Mouse (Mus musculus): ENCODE measurements around the gene Smarce1. TPM values are rescaled to one million over a fixed set of nuclear protein-coding genes. Genes with fewer than 3 reads are reported as not detected.
"Not testable (repeated sequence)": the region's sequence is repeated elsewhere in the genome, so short reads cannot be mapped to it uniquely, and the experiment has no call there.

Gene Smarce1
- polyA plus RNA-seq, 1 experiment from 2014 or later = 135 TPM

GRCm38 (mm10) chr11:99252671-99253070 lies 21.9 kb upstream of the Smarce1 start:
- DNase-seq (ENCODE audit: low read depth, low spot score) = no peak
- POLR2A ChIA-PET = no interaction called here
- CTCF ChIA-PET = no interaction called here
- ATAC-seq = no peak
- TF ChIP-seq CTCF (IDR thresholded peaks at IDR 0.05) = no peak
- H3K27me3 ChIP-seq = peaks cover 35% of the 10 kb centered on the region
- in situ Hi-C loops (cut with MboI; ENCODE audit: low pct_unique_long_range_greater_than_20kb) = no loop called here

- no peak for TF ChIP-seq CTCF (IDR thresholded peaks at IDR 0.05)
- CTCF ChIA-PET = no interaction called here
- ATAC-seq = no peak
- peaks cover 32% of the 10 kb centered on the region for H3K27me3 ChIP-seq
- POLR2A ChIA-PET = no interaction called here
- no peak for DNase-seq (ENCODE audit: low read depth, low spot score)
- in situ Hi-C loops (cut with MboI; ENCODE audit: low pct_unique_long_range_greater_than_20kb) = no loop called here
Observed at GRCm38 (mm10) chr11:99250666-99251065, 19.8 kb upstream of the Smarce1 start.

GRCm38 (mm10) chr11:99250241-99250640 lies 19.4 kb upstream of the Smarce1 start:
- POLR2A ChIA-PET = no interaction called here
- no peak for TF ChIP-seq CTCF (IDR thresholded peaks at IDR 0.05)
- in situ Hi-C loops (cut with MboI; ENCODE audit: low pct_unique_long_range_greater_than_20kb) = no loop called here
- no peak for DNase-seq (ENCODE audit: low read depth, low spot score)
- CTCF ChIA-PET = interaction anchor here (1.1 kb wide), 1 partner anchor 58 kb away, joined by 3 read pairs; no protein-coding TSS in a partner anchor
- ATAC-seq = no peak
- H3K27me3 ChIP-seq = peaks cover 31% of the 10 kb centered on the region

GRCm38 (mm10) chr11:99249115-99249514 lies 18.3 kb upstream of the Smarce1 start:
- H3K27me3 ChIP-seq = peaks cover 27% of the 10 kb centered on the region
- ChIA-PET CTCF (interaction anchor here (1.1 kb wide), 1 partner anchor 59 kb away, joined by 3 read pairs; no protein-coding TSS in a partner anchor), POLR2A (no interaction called here)
- DNase-seq (ENCODE audit: low read depth, low spot score) (no peak), ATAC-seq (no peak)
- TF ChIP-seq CTCF (IDR thresholded peaks at IDR 0.05) = peak; percentile 49
- in situ Hi-C loops (cut with MboI; ENCODE audit: low pct_unique_long_range_greater_than_20kb) = no loop called here

GRCm38 (mm10) chr11:99247916-99248315 lies 17.1 kb upstream of the Smarce1 start:
- TF ChIP-seq CTCF (IDR thresholded peaks at IDR 0.05) = no peak
- in situ Hi-C loops (cut with MboI; ENCODE audit: low pct_unique_long_range_greater_than_20kb) = no loop called here
- ATAC-seq = no peak
- peaks cover 26% of the 10 kb centered on the region for H3K27me3 ChIP-seq
- POLR2A ChIA-PET = no interaction called here
- CTCF ChIA-PET = no interaction called here
- DNase-seq (ENCODE audit: low read depth, low spot score) = no peak

- DNase-seq (ENCODE audit: low read depth, low spot score); in situ Hi-C loops (cut with MboI; ENCODE audit: low pct_unique_long_range_greater_than_20kb); CTCF ChIA-PET; POLR2A ChIA-PET; ATAC-seq: not testable (repeated sequence)
- peaks cover 18% of the 10 kb centered on the region for H3K27me3 ChIP-seq
Observed at GRCm38 (mm10) chr11:99244519-99244918, 13.7 kb upstream of the Smarce1 start.

- DNase-seq (ENCODE audit: low read depth, low spot score) (no peak), ATAC-seq (no peak)
- POLR2A ChIA-PET = no interaction called here
- CTCF ChIA-PET = no interaction called here
- no peak for TF ChIP-seq CTCF (IDR thresholded peaks at IDR 0.05)
- in situ Hi-C loops (cut with MboI; ENCODE audit: low pct_unique_long_range_greater_than_20kb) = no loop called here
- peaks cover 18% of the 10 kb centered on the region for H3K27me3 ChIP-seq
Observed at GRCm38 (mm10) chr11:99243820-99244374, 13.1 kb upstream of the Smarce1 start, which contains the start of gene Krt222. Gene Krt222 (minus strand): TSS chr11:99244085.

GRCm38 (mm10) chr11:99243200-99243819 lies 12.5 kb upstream of the Smarce1 start:
- in situ Hi-C loops (cut with MboI; ENCODE audit: low pct_unique_long_range_greater_than_20kb) = no loop called here
- DNase-seq (ENCODE audit: low read depth, low spot score) (no peak), ATAC-seq (no peak)
- ChIA-PET POLR2A (no interaction called here), CTCF (no interaction called here)
- no peak for TF ChIP-seq CTCF (IDR thresholded peaks at IDR 0.05)
- peaks cover 18% of the 10 kb centered on the region for H3K27me3 ChIP-seq

GRCm38 (mm10) chr11:99242056-99242455 lies 11.2 kb upstream of the Smarce1 start:
- in situ Hi-C loops (cut with MboI; ENCODE audit: low pct_unique_long_range_greater_than_20kb) = no loop called here
- DNase-seq (ENCODE audit: low read depth, low spot score) = no peak

GRCm38 (mm10) chr11:99238468-99238867 lies 7.7 kb upstream of the Smarce1 start:
- ATAC-seq (no peak), DNase-seq (ENCODE audit: low read depth, low spot score) (no peak)
- no peak for TF ChIP-seq CTCF (IDR thresholded peaks at IDR 0.05)
- POLR2A ChIA-PET = no interaction called here
- in situ Hi-C loops (cut with MboI; ENCODE audit: low pct_unique_long_range_greater_than_20kb) = no loop called here
- peaks cover 19% of the 10 kb centered on the region for H3K27me3 ChIP-seq
- CTCF ChIA-PET = no interaction called here

More at GRCm38 (mm10) chr11:99242056-99242455, 11.2 kb upstream of the Smarce1 start:
- H3K27me3 ChIP-seq = peaks cover 23% of the 10 kb centered on the region
- ChIA-PET POLR2A (no interaction called here), CTCF (no interaction called here)
- TF ChIP-seq CTCF (IDR thresholded peaks at IDR 0.05) = no peak
- no peak for ATAC-seq

GRCm38 (mm10) chr11:99231049-99231816 lies 416 bp upstream of the Smarce1 start:
- ATAC-seq (no peak), DNase-seq (ENCODE audit: low read depth, low spot score) (no peak)
- POLR2A ChIA-PET = no interaction called here
- CTCF ChIA-PET = no interaction called here
- in situ Hi-C loops (cut with MboI; ENCODE audit: low pct_unique_long_range_greater_than_20kb) = no loop called here
- no peaks in the 10 kb centered on the region for H3K27me3 ChIP-seq
- no peak for TF ChIP-seq CTCF (IDR thresholded peaks at IDR 0.05)

All from Patski (cell line).